Mouse (Mus musculus): ENCODE measurements around the gene AI854703.

- TF ChIP-seq POLR2A (IDR thresholded peaks at IDR 0.05; ENCODE audit: borderline replicate concordance, control insufficient read depth, low read depth, low read length) (no peak), CTCF (IDR thresholded peaks at IDR 0.05; ENCODE audit: control insufficient read depth, insufficient read depth, low read length) (no peak)
These were observed 42.9 kb downstream of the AI854703 start for GRCm38 (mm10) chr6:48669446-48669969.
